ENCODE assay signal across 23 mouse cellular contexts in the genomic region with DNA sequence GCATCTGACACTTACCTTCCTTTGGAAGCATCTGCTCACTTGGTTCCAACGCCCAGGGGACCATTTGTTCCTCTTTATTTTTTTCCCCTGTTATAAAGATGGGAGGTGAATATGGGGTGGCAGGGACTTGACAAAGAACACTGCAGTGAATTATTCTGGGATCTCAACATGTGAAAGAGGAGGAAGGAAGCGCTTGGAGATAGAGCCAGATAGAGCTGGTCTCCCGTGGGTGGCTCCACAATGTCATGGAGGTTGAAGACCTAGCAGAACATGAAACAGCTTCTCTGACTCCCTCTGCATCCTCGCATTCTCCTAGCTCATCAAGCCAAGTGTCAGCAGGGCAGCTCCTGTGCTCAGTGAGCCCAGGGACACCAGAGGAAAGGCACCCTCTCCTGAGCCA.
A peak's percentile ranks its signal among the peaks of the same experiment; 100 is the strongest.
DNase-seq lines count a peak whose midpoint lies in the region; ATAC-seq and TF ChIP-seq lines count a peak whose summit lies in the region.
"Had no signal": no experiment of that assay in that cellular context is flagged by ENCODE, and none has a peak within 500 bp of the region (broad histone marks: within the 10 kb centered on the region; RNA-seq: fewer than 3 reads in every experiment).

No protein-coding gene starts in this region.

- ATAC-seq in frontal cortex, adult (ENCODE audit: low TSS enrichment), result peak; percentile 85
- ATAC-seq in hindbrain, postnatal 0 days, result no peak
- ATAC-seq: CD4-positive, CD25-positive, alpha-beta regulatory T cell, adult 4 months; forebrain, embryonic 16.5 days had no signal

- no peak overlapping the region for H3K4me2 ChIP-seq in hindbrain, postnatal 0 days (ENCODE audit: low read depth, low read length)
- H3K4me2 ChIP-seq: embryonic facial prominence, embryonic 12.5 days; heart, embryonic 11.5 days; heart, embryonic 15.5 days; hindbrain, embryonic 14.5 days had no signal

- no peaks in the 10 kb centered on the region for H3K27me3 ChIP-seq in hindbrain, postnatal 0 days (ENCODE audit: insufficient read depth, low read length)
- H3K27me3 ChIP-seq: embryonic facial prominence, embryonic 12.5 days; heart, embryonic 15.5 days had no signal

- H3K36me3 ChIP-seq in hindbrain, postnatal 0 days (ENCODE audit: insufficient read depth, low read length), result no peaks in the 10 kb centered on the region
- H3K36me3 ChIP-seq: embryonic facial prominence, embryonic 12.5 days; heart, embryonic 15.5 days had no signal

- no peak overlapping the region for H3K27ac ChIP-seq in hindbrain, postnatal 0 days
- H3K27ac ChIP-seq: embryonic facial prominence, embryonic 12.5 days; heart, adult 2 months; heart, embryonic 15.5 days; hindbrain, embryonic 10.5 days; hindbrain, embryonic 14.5 days had no signal

- H3K4me3 ChIP-seq in hindbrain, postnatal 0 days (ENCODE audit: low read length), result no peak overlapping the region
- H3K4me3 ChIP-seq: embryonic facial prominence, embryonic 12.5 days; heart, adult 2 months; heart, embryonic 15.5 days; hindbrain, embryonic 10.5 days had no signal

- H3K4me1 ChIP-seq in hindbrain, postnatal 0 days (ENCODE audit: insufficient read depth, low read length), result no peaks in the 10 kb centered on the region
- H3K4me1 ChIP-seq: embryonic facial prominence, embryonic 12.5 days; heart, embryonic 15.5 days; hindbrain, embryonic 10.5 days had no signal

- 83% methylated on average over 4 of the region's 4 CpGs for WGBS in hindbrain, postnatal 0 days

- TF ChIP-seq CTCF in hindbrain, postnatal 0 days (IDR thresholded peaks at IDR 0.05; ENCODE audit: low read depth), result no peak

- no peak overlapping the region for H3K9ac ChIP-seq in hindbrain, postnatal 0 days (replicated peaks; ENCODE audit: low read length)
- H3K9ac ChIP-seq: embryonic facial prominence, embryonic 12.5 days; heart, embryonic 15.5 days; hindbrain, embryonic 14.5 days had no signal

- no peak for DNase-seq in frontal cortex, postnatal 10 days (ENCODE audit: low spot score in 2 of 2)
- DNase-seq in layer of hippocampus, adult 9-11 months, result peak; percentile 26
- DNase-seq in layer of hippocampus, adult 8-10 months (ENCODE audit: low spot score in 2 of 2), result no peak
- peak; percentile 42 for DNase-seq in right cerebral cortex, adult 18-20 months
- DNase-seq in right cerebral cortex, adult 2 months (ENCODE audit: low spot score in 2 of 2), result no peak
- no peak for DNase-seq in hindbrain, postnatal 0 days (ENCODE audit: low spot score)
- DNase-seq: adrenal gland, adult 8-10 months; adrenal gland, postnatal 36 days; B cell, adult 2 months; cerebellum, adult 11 months; cerebellum, adult 8-10 months; cerebellum, postnatal 14 days; gastrocnemius, postnatal 10 days; heart, adult 2 months had no signal

- H3K9me3 ChIP-seq in hindbrain, postnatal 0 days (ENCODE audit: low read length), result no peaks in the 10 kb centered on the region
- H3K9me3 ChIP-seq: embryonic facial prominence, embryonic 12.5 days; G1E; heart, embryonic 15.5 days; hindbrain, embryonic 10.5 days had no signal

Comparison
In these comparisons a context has a peak if more than half of its experiments do, and no peak if none do; other contexts are left out.
1. DNase-seq: peak in layer of hippocampus, adult 9-11 months (single experiment) and right cerebral cortex, adult 18-20 months (single experiment); none in frontal cortex, postnatal 10 days (0 of 2), layer of hippocampus, adult 8-10 months (0 of 2), right cerebral cortex, adult 2 months (0 of 2) and hindbrain, postnatal 0 days (single experiment).